Mouse (Mus musculus): Measurements from ENCODE around the gene Hip1. TPM values are rescaled to one million over a fixed set of nuclear protein-coding genes. Genes with fewer than 3 reads are reported as not detected.

The Hip1 gene
- total and polyA plus RNA-seq, 2 experiments from 2014 or later, result 24.9 to 126 TPM

DNA sequence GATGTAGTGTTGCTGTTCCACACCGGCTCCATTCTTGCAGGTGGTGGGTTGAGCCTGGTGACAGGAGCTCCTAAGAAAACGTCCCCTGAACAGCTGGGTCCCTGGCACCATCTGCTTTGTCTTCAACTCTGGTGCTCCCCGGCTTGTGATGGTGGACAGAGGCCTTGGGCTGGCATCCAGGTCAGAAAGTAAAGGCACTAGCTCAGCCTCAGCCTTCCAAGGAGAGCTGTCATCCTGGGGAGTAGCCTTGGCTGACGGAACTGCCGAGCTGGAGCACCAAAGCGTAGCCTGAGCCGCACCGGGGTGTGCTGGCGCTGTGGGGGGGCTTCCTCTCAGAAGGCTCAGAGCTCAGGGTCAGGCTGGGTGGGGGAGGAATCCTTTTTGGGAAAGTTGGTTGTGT is 134.7 kb downstream of the Hip1 start:
- no peak overlapping the region for H3K9ac ChIP-seq (replicated peaks; ENCODE audit: low read length, poor library complexity, severe bottlenecking)
- no peak overlapping the region for H3K4me3 ChIP-seq (ENCODE audit: low read depth, low read length)
- H3K9me3 ChIP-seq (ENCODE audit: low read length), result no peaks in the 10 kb centered on the region
- 90% methylated on average over 9 of the region's 9 CpGs for WGBS
- peaks cover 35% of the 10 kb centered on the region for H3K36me3 ChIP-seq (ENCODE audit: insufficient read depth, low read length)
- no peaks in the 10 kb centered on the region for H3K27me3 ChIP-seq (ENCODE audit: insufficient read depth, low read length)
- H3K4me2 ChIP-seq (ENCODE audit: low read depth, low read length, poor library complexity, severe bottlenecking), result no peak overlapping the region
- no peak for DNase-seq (ENCODE audit: low spot score)
- no peak for ATAC-seq (ENCODE audit: low FRiP score)
- no peak overlapping the region for H3K27ac ChIP-seq (ENCODE audit: low read depth, low read length)
- H3K4me1 ChIP-seq (ENCODE audit: insufficient read depth, low read length), result no peaks in the 10 kb centered on the region
- no peak for TF ChIP-seq CTCF (IDR thresholded peaks at IDR 0.05)

DNA sequence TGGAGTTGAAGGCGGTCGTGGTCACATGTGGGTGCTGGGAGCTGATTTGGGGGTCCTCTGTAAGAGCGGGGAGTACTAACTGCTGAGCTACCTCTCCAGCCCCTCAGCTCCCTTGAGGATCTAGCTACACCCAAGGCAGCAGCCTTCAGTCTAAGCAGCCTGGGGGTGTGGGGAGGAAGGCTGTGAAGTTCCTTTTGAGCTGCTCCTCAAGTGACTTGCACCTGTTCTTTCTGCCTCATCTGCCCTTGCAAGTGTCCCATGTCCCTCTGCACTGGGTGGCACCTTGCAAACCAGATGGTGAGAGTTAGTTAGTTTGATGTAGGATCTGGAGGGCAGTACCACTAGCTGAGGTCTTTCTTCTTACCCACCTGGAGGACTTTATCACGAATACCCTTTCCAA is 136.8 kb downstream of the Hip1 start:
- H3K4me3 ChIP-seq (ENCODE audit: low read depth, low read length), result no peak overlapping the region
- TF ChIP-seq CTCF (IDR thresholded peaks at IDR 0.05), result no peak
- 86% methylated on average over 4 of the region's 4 CpGs for WGBS

GRCm38 (mm10) chr5:135405437-135405836 is 139.5 kb downstream of the Hip1 start:
- no peaks in the 10 kb centered on the region for H3K4me1 ChIP-seq (ENCODE audit: insufficient read depth, low read length)
- 82% methylated on average over 8 of the region's 9 CpGs for WGBS
- no peaks in the 10 kb centered on the region for H3K9me3 ChIP-seq (ENCODE audit: low read length)
- H3K27ac ChIP-seq (ENCODE audit: low read depth, low read length), result no peak overlapping the region
- no peak overlapping the region for H3K9ac ChIP-seq (replicated peaks; ENCODE audit: low read length, poor library complexity, severe bottlenecking)
- peaks cover 11% of the 10 kb centered on the region for H3K36me3 ChIP-seq (ENCODE audit: insufficient read depth, low read length)
- DNase-seq (ENCODE audit: low spot score), result no peak
- H3K4me3 ChIP-seq (ENCODE audit: low read depth, low read length), result no peak overlapping the region
- ATAC-seq (ENCODE audit: low FRiP score), result no peak
- H3K4me2 ChIP-seq (ENCODE audit: low read depth, low read length, poor library complexity, severe bottlenecking), result no peak overlapping the region
- H3K27me3 ChIP-seq (ENCODE audit: insufficient read depth, low read length), result no peaks in the 10 kb centered on the region
- TF ChIP-seq CTCF (IDR thresholded peaks at IDR 0.05), result no peak

More for the DNA sequence above, 136.8 kb downstream of the Hip1 start:
- ATAC-seq (ENCODE audit: low FRiP score) (no peak), DNase-seq (ENCODE audit: low spot score) (no peak)
- Histone ChIP-seq H3K4me1 (ENCODE audit: insufficient read depth, low read length) (no peaks in the 10 kb centered on the region), H3K27me3 (ENCODE audit: insufficient read depth, low read length) (no peaks in the 10 kb centered on the region), H3K9me3 (ENCODE audit: low read length) (no peaks in the 10 kb centered on the region), H3K27ac (ENCODE audit: low read depth, low read length) (no peak overlapping the region), H3K4me2 (ENCODE audit: low read depth, low read length, poor library complexity, severe bottlenecking) (no peak overlapping the region), H3K36me3 (ENCODE audit: insufficient read depth, low read length) (peaks cover 23% of the 10 kb centered on the region), H3K9ac (replicated peaks; ENCODE audit: low read length, poor library complexity, severe bottlenecking) (no peak overlapping the region)

- no peaks in the 10 kb centered on the region for H3K4me1 ChIP-seq (ENCODE audit: insufficient read depth, low read length)
- no peak overlapping the region for H3K9ac ChIP-seq (replicated peaks; ENCODE audit: low read length, poor library complexity, severe bottlenecking)
- H3K4me2 ChIP-seq (ENCODE audit: low read depth, low read length, poor library complexity, severe bottlenecking), result peak overlapping the region; percentile 38
- ATAC-seq (ENCODE audit: low FRiP score) (peak; percentile 72), DNase-seq (ENCODE audit: low spot score) (peak; percentile 81)
- H3K27me3 ChIP-seq (ENCODE audit: insufficient read depth, low read length), result no peaks in the 10 kb centered on the region
- no peaks in the 10 kb centered on the region for H3K9me3 ChIP-seq (ENCODE audit: low read length)
- peaks cover 3% of the 10 kb centered on the region for H3K36me3 ChIP-seq (ENCODE audit: insufficient read depth, low read length)
- H3K27ac ChIP-seq (ENCODE audit: low read depth, low read length), result no peak overlapping the region
- WGBS, result 29% methylated on average over 20 of the region's 20 CpGs
- H3K4me3 ChIP-seq (ENCODE audit: low read depth, low read length), result peak overlapping the region; percentile 3; the same call in 1 of the 2 replicates
- TF ChIP-seq CTCF (IDR thresholded peaks at IDR 0.05), result no peak
Observed at GRCm38 (mm10) chr5:135404623-135405022, 140.3 kb downstream of the Hip1 start.

DNA sequence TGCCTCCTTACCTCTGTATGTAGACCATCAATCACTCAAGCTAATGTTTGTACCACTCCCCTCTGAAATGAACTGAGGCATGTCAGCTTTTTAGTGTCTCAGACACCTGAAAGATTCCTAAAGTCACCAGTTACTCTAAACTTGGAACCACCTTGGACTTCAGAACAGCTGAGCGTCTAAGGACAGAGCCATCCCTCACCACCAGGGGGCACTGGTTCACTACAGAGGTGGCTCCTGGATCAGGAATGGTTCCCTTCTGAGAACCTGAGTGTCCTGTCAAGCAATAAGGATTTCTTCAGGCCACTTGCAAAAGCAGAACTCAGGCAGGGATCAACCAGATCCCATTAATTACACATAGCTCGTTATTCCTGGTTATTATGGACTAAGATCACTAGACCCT is 144.7 kb downstream of the Hip1 start:
- WGBS, result 8% methylated on average over 2 of the region's 2 CpGs
- no peak overlapping the region for H3K4me2 ChIP-seq (ENCODE audit: low read depth, low read length, poor library complexity, severe bottlenecking)
- no peaks in the 10 kb centered on the region for H3K36me3 ChIP-seq (ENCODE audit: insufficient read depth, low read length)
- H3K4me3 ChIP-seq (ENCODE audit: low read depth, low read length), result no peak overlapping the region
- peak; percentile 95 for TF ChIP-seq CTCF (IDR thresholded peaks at IDR 0.05)
- H3K27ac ChIP-seq (ENCODE audit: low read depth, low read length), result no peak overlapping the region
- H3K4me1 ChIP-seq (ENCODE audit: insufficient read depth, low read length), result no peaks in the 10 kb centered on the region
- no peaks in the 10 kb centered on the region for H3K27me3 ChIP-seq (ENCODE audit: insufficient read depth, low read length)
- no peak overlapping the region for H3K9ac ChIP-seq (replicated peaks; ENCODE audit: low read length, poor library complexity, severe bottlenecking)
- ATAC-seq (ENCODE audit: low FRiP score) (no peak), DNase-seq (ENCODE audit: low spot score) (peak; percentile 86)
- no peaks in the 10 kb centered on the region for H3K9me3 ChIP-seq (ENCODE audit: low read length)

DNA sequence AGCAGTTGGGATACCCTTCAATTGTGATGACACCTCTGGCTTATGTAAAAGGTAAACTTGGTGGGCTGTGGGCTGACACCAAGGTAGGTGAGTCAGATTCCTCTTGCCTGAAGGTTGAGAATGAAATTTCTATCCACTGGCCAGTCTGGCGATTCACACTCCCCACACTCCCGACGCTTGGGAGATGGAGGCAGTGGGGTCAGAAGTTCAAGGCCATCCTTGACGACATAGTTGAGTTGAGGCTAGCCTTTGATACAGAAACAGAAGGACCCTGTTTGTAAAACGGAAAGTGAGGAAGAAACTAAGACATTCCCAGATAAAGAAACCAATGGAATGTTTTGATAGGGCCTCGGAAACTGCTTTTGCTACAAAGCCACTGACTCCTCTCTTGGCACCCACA is 145.5 kb downstream of the Hip1 start:
- ATAC-seq (ENCODE audit: low FRiP score) (no peak), DNase-seq (ENCODE audit: low spot score) (no peak)
- H3K4me1 ChIP-seq (ENCODE audit: insufficient read depth, low read length), result no peaks in the 10 kb centered on the region
- no peaks in the 10 kb centered on the region for H3K36me3 ChIP-seq (ENCODE audit: insufficient read depth, low read length)
- H3K27me3 ChIP-seq (ENCODE audit: insufficient read depth, low read length), result no peaks in the 10 kb centered on the region
- 75% methylated on average over 6 of the region's 6 CpGs for WGBS
- no peak overlapping the region for H3K4me3 ChIP-seq (ENCODE audit: low read depth, low read length)
- H3K4me2 ChIP-seq (ENCODE audit: low read depth, low read length, poor library complexity, severe bottlenecking), result no peak overlapping the region
- H3K27ac ChIP-seq (ENCODE audit: low read depth, low read length), result no peak overlapping the region
- no peak overlapping the region for H3K9ac ChIP-seq (replicated peaks; ENCODE audit: low read length, poor library complexity, severe bottlenecking)
- H3K9me3 ChIP-seq (ENCODE audit: low read length), result no peaks in the 10 kb centered on the region
- no peak for TF ChIP-seq CTCF (IDR thresholded peaks at IDR 0.05)

Measured in midbrain, postnatal 0 days (tissue).